Mouse (Mus musculus) bone marrow, adult 2 months (tissue): ENCODE measurements around the gene Sap30bp. TPM values are rescaled to one million over a fixed set of nuclear protein-coding genes. Genes with fewer than 3 reads are reported as not detected.

ENCODE experiments used
- H3K27ac ChIP-seq: fragments of 200-500 bp; 2 replicates; pipeline ENCODE4 v1.5.1; 2012; ENCODE audit warnings: low read depth, mild to moderate bottlenecking, control low read depth, inconsistent platforms, low read length; ENCODE audit not compliant: control insufficient read depth, poor library complexity, insufficient read depth
- H3K4me1 ChIP-seq: fragments of 200-500 bp; 2 replicates; pipeline ENCODE4 v1.6.1; 2011; ENCODE audit warnings: low read length; ENCODE audit not compliant: control insufficient read depth, insufficient read depth
- H3K4me3 ChIP-seq: fragments of 200-500 bp; replicated peaks from 2 replicates; pipeline ENCODE3; 2011; ENCODE audit warnings: mild to moderate bottlenecking, low read depth, low read length, control low read depth; ENCODE audit not compliant: control insufficient read depth
- CTCF ChIP-seq: fragments of 200-500 bp; IDR thresholded peaks from 2 replicates; pipeline ENCODE4 v1.5.1; 2011; ENCODE audit warnings: low read length, control low read depth; ENCODE audit not compliant: control insufficient read depth, insufficient read depth
- POLR2A ChIP-seq: fragments of 200-500 bp; IDR thresholded peaks from 2 replicates; pipeline ENCODE4 v1.6.1; 2011; ENCODE audit warnings: low read depth, mild to moderate bottlenecking, control low read depth, low read length, borderline replicate concordance; ENCODE audit not compliant: control insufficient read depth
- WGBS: fragments of 180-500 bp; shearing (Covaris S2); methylation state at CpG from one replicate; pipeline ENCODE4 v1.1.7; 2018; 5-methylcytosine and 5-hydroxymethylcytosine counted together
- polyA plus RNA-seq: library from polyadenylated mRNA; stranded (reverse); fragments of >200 nt; gene quantifications from 2 replicates; pipeline ENCODE4 v1.2.4, GENCODE M21; 2011; ENCODE audit warnings: low replicate concordance; ENCODE audit not compliant: missing spikeins, insufficient read depth, insufficient read length

Gene Sap30bp
- polyA plus RNA-seq, 1 experiment: 21.7 TPM

- no peak for TF ChIP-seq POLR2A
- no peak for TF ChIP-seq CTCF
- 77% methylated on average over 15 of the region's 15 CpGs for WGBS
- H3K4me1 ChIP-seq: no peaks in the 10 kb centered on the region; the same call in 1 of the 2 replicates
- no peak overlapping the region for H3K27ac ChIP-seq
- no peak overlapping the region for H3K4me3 ChIP-seq
Observed at GRCm38 (mm10) chr11:115970006-115970673, 37.1 kb downstream of the Sap30bp start.

- 81% methylated on average over 6 of the region's 6 CpGs for WGBS
- no peak overlapping the region for H3K4me3 ChIP-seq
- TF ChIP-seq POLR2A: no peak
- TF ChIP-seq CTCF: no peak
- no peaks in the 10 kb centered on the region; the same call in 1 of the 2 replicates for H3K4me1 ChIP-seq
- no peak overlapping the region for H3K27ac ChIP-seq
Observed at GRCm38 (mm10) chr11:115971016-115971415, 37.9 kb downstream of the Sap30bp start.

- WGBS: 8% methylated on average over 58 of the region's 58 CpGs
- H3K27ac ChIP-seq: no peak within 1 kb of the TSS
- no peaks in the 10 kb centered on the region for H3K4me1 ChIP-seq
- TF ChIP-seq CTCF: no peak
- no peak for TF ChIP-seq POLR2A
- peak within 1 kb of the TSS; percentile 12 for H3K4me3 ChIP-seq
Observed at GRCm38 (mm10) chr11:115974309-115975082, 41.4 kb downstream of the Sap30bp start, which contains the start of gene Itgb4. TSS of gene Itgb4 (plus strand) at chr11:115974709.

- no peak overlapping the region for H3K27ac ChIP-seq
- 6% methylated on average over 18 of the region's 18 CpGs for WGBS
- TF ChIP-seq POLR2A (no peak), CTCF (no peak)
- no peak overlapping the region for H3K4me3 ChIP-seq
- H3K4me1 ChIP-seq: no peaks in the 10 kb centered on the region
Observed at GRCm38 (mm10) chr11:115975083-115975420, 42.0 kb downstream of the Sap30bp start.

GRCm38 (mm10) chr11:115975544-115975943 is 42.5 kb downstream of the Sap30bp start:
- TF ChIP-seq POLR2A (no peak), CTCF (no peak)
- 56% methylated on average over 12 of the region's 12 CpGs for WGBS
- Histone ChIP-seq H3K4me1 (no peaks in the 10 kb centered on the region), H3K27ac (no peak overlapping the region), H3K4me3 (no peak overlapping the region)

GRCm38 (mm10) chr11:115982472-115982871 is 49.4 kb downstream of the Sap30bp start:
- whole genome bisulfite sequencing: 87% methylated on average over 15 of the region's 15 CpGs
- TF ChIP-seq POLR2A: no peak
- Histone ChIP-seq H3K4me1 (no peaks in the 10 kb centered on the region), H3K4me3 (no peak overlapping the region), H3K27ac (no peak overlapping the region)

- no peak overlapping the region for H3K27ac ChIP-seq
- WGBS: 83% methylated on average over 8 of the region's 8 CpGs
- TF ChIP-seq POLR2A (no peak), CTCF (no peak)
- H3K4me1 ChIP-seq: no peaks in the 10 kb centered on the region
- H3K4me3 ChIP-seq: no peak overlapping the region
Observed at GRCm38 (mm10) chr11:115983291-115983690, 50.2 kb downstream of the Sap30bp start.

- Histone ChIP-seq H3K27ac (no peak overlapping the region), H3K4me3 (no peak overlapping the region), H3K4me1 (no peaks in the 10 kb centered on the region)
- no peak for TF ChIP-seq POLR2A
- no peak for TF ChIP-seq CTCF
- 63% methylated on average over 15 of the region's 15 CpGs for WGBS
Observed at GRCm38 (mm10) chr11:115989686-115990085, 56.6 kb downstream of the Sap30bp start.

GRCm38 (mm10) chr11:115992098-115992497 is 59.0 kb downstream of the Sap30bp start:
- 66% methylated on average over 4 of the region's 4 CpGs for WGBS
- Histone ChIP-seq H3K27ac (no peak overlapping the region), H3K4me3 (no peak overlapping the region), H3K4me1 (no peaks in the 10 kb centered on the region)
- TF ChIP-seq CTCF (no peak), POLR2A (no peak)

- no peak overlapping the region for H3K27ac ChIP-seq
Observed at GRCm38 (mm10) chr11:115995256-115995655, 62.2 kb downstream of the Sap30bp start.

More at GRCm38 (mm10) chr11:115995256-115995655, 62.2 kb downstream of the Sap30bp start:
- no peak for TF ChIP-seq POLR2A
- TF ChIP-seq CTCF: no peak
- WGBS: 87% methylated on average over 3 of the region's 3 CpGs
- Histone ChIP-seq H3K4me3 (no peak overlapping the region), H3K4me1 (no peaks in the 10 kb centered on the region)
